In the genomic region with DNA sequence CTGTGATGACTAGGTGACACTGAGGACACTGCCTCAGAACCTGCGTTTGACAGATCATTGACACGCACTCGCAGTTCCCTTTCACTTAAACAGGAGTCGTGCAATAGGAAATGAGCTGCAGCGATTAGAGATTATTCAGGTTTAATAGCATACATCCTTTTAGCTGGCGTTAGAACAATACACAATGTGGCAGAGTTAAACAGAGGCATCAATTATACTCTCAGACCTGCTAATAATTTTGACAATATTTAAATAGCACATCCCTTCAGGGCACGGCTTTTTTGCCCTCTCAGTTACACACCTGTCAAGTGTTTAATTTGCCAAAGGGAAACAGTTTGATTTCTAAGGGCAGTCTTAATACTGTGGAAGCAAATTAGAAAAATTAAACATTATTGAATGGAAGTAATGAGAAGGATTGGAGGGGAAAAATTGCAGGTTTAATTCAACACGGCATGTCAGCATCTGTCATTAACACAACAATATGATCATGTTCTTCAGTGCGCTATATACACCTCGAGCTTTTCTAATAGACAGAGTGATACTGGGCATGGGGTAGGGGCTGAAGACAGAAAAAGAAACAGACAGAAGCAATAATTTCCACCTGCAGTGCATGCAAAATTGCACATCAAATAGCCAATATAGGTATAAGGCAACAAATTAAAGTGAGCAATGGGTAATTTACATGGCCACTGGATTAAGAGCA, we compare ENCODE assay signal across 18 mouse cellular contexts. TPM values are rescaled to one million over a fixed set of nuclear protein-coding genes. Genes with fewer than 3 reads are reported as not detected.
DNase-seq lines count a peak whose midpoint lies in the region; ATAC-seq and TF ChIP-seq lines count a peak whose summit lies in the region.
"Had no signal": no experiment of that assay in that cellular context is flagged by ENCODE, and none has a peak within 500 bp of the region (broad histone marks: within the 10 kb centered on the region; RNA-seq: fewer than 3 reads in every experiment).

No protein-coding gene starts in this region.

- ATAC-seq in forebrain, embryonic 12.5 days (ENCODE audit: low FRiP score), result peak; percentile 80; the same call in 1 of the 2 replicates
- peak; percentile 49; the same call in 1 of the 2 replicates for ATAC-seq in hindbrain, embryonic 13.5 days (ENCODE audit: low FRiP score)
- peak; percentile 80 for ATAC-seq in midbrain, embryonic 16.5 days
- no peak for ATAC-seq in megakaryocyte, adult 5-6 weeks (ENCODE audit: poor library complexity, severe bottlenecking)
- ATAC-seq: Patski had no signal

- no peak overlapping the region for H3K27ac ChIP-seq in forebrain, embryonic 12.5 days
- no peak overlapping the region for H3K27ac ChIP-seq in hindbrain, embryonic 13.5 days
- H3K27ac ChIP-seq in midbrain, embryonic 16.5 days (ENCODE audit: low read length), result no peak overlapping the region
- H3K27ac ChIP-seq: heart, embryonic 10.5 days; kidney, postnatal 0 days; liver, embryonic 14.5 days; stomach, embryonic 15.5 days had no signal

- H3K4me1 ChIP-seq in forebrain, embryonic 12.5 days, result peaks cover 7% of the 10 kb centered on the region
- H3K4me1 ChIP-seq in hindbrain, embryonic 13.5 days (replicated peaks), result peaks cover 12% of the 10 kb centered on the region
- peaks cover 10% of the 10 kb centered on the region for H3K4me1 ChIP-seq in midbrain, embryonic 16.5 days (ENCODE audit: control insufficient read depth, insufficient read depth, low read length)
- H3K4me1 ChIP-seq: stomach, embryonic 15.5 days had no signal

- H3K9ac ChIP-seq in forebrain, embryonic 12.5 days, result no peak overlapping the region
- H3K9ac ChIP-seq in hindbrain, embryonic 13.5 days, result no peak overlapping the region
- peak overlapping the region; percentile 11; the same call in 1 of the 2 replicates for H3K9ac ChIP-seq in midbrain, embryonic 16.5 days (ENCODE audit: low read depth, low read length)
- H3K9ac ChIP-seq: liver, embryonic 14.5 days; stomach, embryonic 15.5 days had no signal

- peaks cover 6% of the 10 kb centered on the region; the same call in 1 of the 2 replicates for H3K36me3 ChIP-seq in forebrain, embryonic 12.5 days (replicated peaks)
- no peaks in the 10 kb centered on the region for H3K36me3 ChIP-seq in hindbrain, embryonic 13.5 days
- H3K36me3 ChIP-seq in midbrain, embryonic 16.5 days (ENCODE audit: control insufficient read depth, insufficient read depth, low read length), result no peaks in the 10 kb centered on the region
- H3K36me3 ChIP-seq: heart, embryonic 10.5 days; stomach, embryonic 15.5 days had no signal

- H3K27me3 ChIP-seq in forebrain, embryonic 12.5 days, result no peaks in the 10 kb centered on the region
- H3K27me3 ChIP-seq in hindbrain, embryonic 13.5 days, result no peaks in the 10 kb centered on the region
- H3K27me3 ChIP-seq in midbrain, embryonic 16.5 days (ENCODE audit: control insufficient read depth, insufficient read depth, low read depth, low read length), result no peaks in the 10 kb centered on the region
- H3K27me3 ChIP-seq: Patski; stomach, embryonic 15.5 days had no signal

- H3K4me3 ChIP-seq in forebrain, embryonic 12.5 days (replicated peaks), result no peak overlapping the region
- no peak overlapping the region for H3K4me3 ChIP-seq in hindbrain, embryonic 13.5 days
- peak overlapping the region; percentile 15; the same call in 1 of the 2 replicates for H3K4me3 ChIP-seq in midbrain, embryonic 16.5 days (ENCODE audit: low read depth, low read length)
- H3K4me3 ChIP-seq: heart, embryonic 10.5 days; stomach, embryonic 15.5 days had no signal

- peak; percentile 90 for DNase-seq in brain, embryonic 14.5 days (ENCODE audit: low read depth)
- no peak for DNase-seq in ovary, postnatal 10 days (ENCODE audit: low spot score)
- DNase-seq in cerebellum, adult 11 months, result no peak
- DNase-seq: adrenal gland, postnatal 10 days; cerebellum, postnatal 14 days; embryo, embryonic 11 days; kidney, adult 18-20 months; thymus, adult 18-20 months had no signal

- TF ChIP-seq CTCF in brain, embryonic 14.5 days (IDR thresholded peaks at IDR 0.05; ENCODE audit: borderline replicate concordance, extremely low read depth, insufficient read depth, insufficient read length), result no peak

- 35% methylated on average over 10 of the region's 10 CpGs for WGBS in forebrain, embryonic 12.5 days
- WGBS in hindbrain, embryonic 13.5 days, result 46% methylated on average over 10 of the region's 10 CpGs
- WGBS in midbrain, embryonic 16.5 days, result 38% methylated on average over 10 of the region's 10 CpGs

- H3K4me2 ChIP-seq in forebrain, embryonic 12.5 days, result no peak overlapping the region
- H3K4me2 ChIP-seq in hindbrain, embryonic 13.5 days, result peak overlapping the region; percentile 36
- peak overlapping the region; percentile 40 for H3K4me2 ChIP-seq in midbrain, embryonic 16.5 days (ENCODE audit: low read length)
- H3K4me2 ChIP-seq: stomach, embryonic 15.5 days had no signal

- no peak for TF ChIP-seq POLR2A in brain, embryonic 14.5 days (IDR thresholded peaks at IDR 0.05; ENCODE audit: borderline replicate concordance, extremely low read depth, insufficient read depth, insufficient read length, poor library complexity, severe bottlenecking)

- H3K9me3 ChIP-seq in forebrain, embryonic 12.5 days, result no peaks in the 10 kb centered on the region
- H3K9me3 ChIP-seq in hindbrain, embryonic 13.5 days, result no peaks in the 10 kb centered on the region
- no peaks in the 10 kb centered on the region for H3K9me3 ChIP-seq in midbrain, embryonic 16.5 days (replicated peaks; ENCODE audit: control insufficient read depth, low read length, poor library complexity, severe bottlenecking)
- H3K9me3 ChIP-seq: heart, embryonic 10.5 days; stomach, embryonic 15.5 days had no signal

RNA-seq across cellular contexts. Expression of a gene that starts 27.1 kb away (rescaled TPM):
- polyA plus RNA-seq in brain, embryonic 14.5 days (2012; rRNA removed), result 30.1 TPM in 2 replicates
- polyA plus RNA-seq in forebrain, embryonic 12.5 days (2016; fragmentation: Nextera tagmentation; extraction: Ambion mirVana), result 53.8 and 54.1 TPM in 2 replicates
- 14.8 and 16.5 TPM in 2 replicates for polyA plus RNA-seq in hindbrain, embryonic 13.5 days (2015; fragmentation: Nextera tagmentation; extraction: Ambion mirVana)
- 12.1 and 15.8 TPM in 2 replicates for polyA plus RNA-seq in midbrain, embryonic 16.5 days (2015; fragmentation: Nextera tagmentation; extraction: Ambion mirVana)
- total RNA-seq in megakaryocyte, adult 5-6 weeks (2015), result 0.16 and 0.39 TPM in 2 replicates
- total RNA-seq in megakaryocyte, adult 5-6 weeks (2017), result 0.04 and 0.29 TPM in 2 replicates
- total RNA-seq: neutrophil, adult 5-6 weeks had no signal
